Mouse (Mus musculus): ENCODE measurements around the gene Snca. TPM values are rescaled to one million over a fixed set of nuclear protein-coding genes. Genes with fewer than 3 reads are reported as not detected.

Snca gene
- polyA plus RNA-seq, 1 experiment from 2014 or later, result 5.8 TPM

GRCm38 (mm10) chr6:60827290-60827689 lies 2.4 kb downstream of the Snca start:
- Histone ChIP-seq H3K4me2 (replicated peaks; ENCODE audit: low read depth) (no peak overlapping the region), H3K4me1 (replicated peaks; ENCODE audit: control insufficient read depth, insufficient read depth, low read length) (peaks cover 5% of the 10 kb centered on the region; the same call in 1 of the 2 replicates), H3K9ac (ENCODE audit: low read depth, low read length) (no peak overlapping the region), H3K36me3 (ENCODE audit: control insufficient read depth, insufficient read depth) (no peaks in the 10 kb centered on the region), H3K27me3 (replicated peaks; ENCODE audit: control insufficient read depth, insufficient read depth, low read length) (0 out of 2 replicates have a peak, but pooled peaks cover 3% of the 10 kb centered on the region), H3K4me3 (ENCODE audit: low read depth, low read length) (no peak overlapping the region), H3K27ac (ENCODE audit: low read depth, low read length) (no peak overlapping the region), H3K9me3 (ENCODE audit: control insufficient read depth) (no peaks in the 10 kb centered on the region)
- ATAC-seq, result no peak
- no peak for TF ChIP-seq CTCF (IDR thresholded peaks at IDR 0.05; ENCODE audit: low read depth)
- 56% methylated on average over 1 of the region's 1 CpGs for WGBS

GRCm38 (mm10) chr6:60819272-60819671 lies 10.4 kb downstream of the Snca start:
- H3K4me3 ChIP-seq (ENCODE audit: low read depth, low read length), result no peak overlapping the region
- no peak for ATAC-seq
- no peak for TF ChIP-seq CTCF (IDR thresholded peaks at IDR 0.05; ENCODE audit: low read depth)
- no peaks in the 10 kb centered on the region for H3K36me3 ChIP-seq (ENCODE audit: control insufficient read depth, insufficient read depth)
- no peaks in the 10 kb centered on the region for H3K27me3 ChIP-seq (replicated peaks; ENCODE audit: control insufficient read depth, insufficient read depth, low read length)
- no peak overlapping the region for H3K9ac ChIP-seq (ENCODE audit: low read depth, low read length)
- WGBS, result 79% methylated on average over 1 of the region's 1 CpGs
- H3K27ac ChIP-seq (ENCODE audit: low read depth, low read length), result no peak overlapping the region
- no peak overlapping the region for H3K4me2 ChIP-seq (replicated peaks; ENCODE audit: low read depth)
- no peaks in the 10 kb centered on the region for H3K9me3 ChIP-seq (ENCODE audit: control insufficient read depth)
- no peaks in the 10 kb centered on the region for H3K4me1 ChIP-seq (replicated peaks; ENCODE audit: control insufficient read depth, insufficient read depth, low read length)

DNA sequence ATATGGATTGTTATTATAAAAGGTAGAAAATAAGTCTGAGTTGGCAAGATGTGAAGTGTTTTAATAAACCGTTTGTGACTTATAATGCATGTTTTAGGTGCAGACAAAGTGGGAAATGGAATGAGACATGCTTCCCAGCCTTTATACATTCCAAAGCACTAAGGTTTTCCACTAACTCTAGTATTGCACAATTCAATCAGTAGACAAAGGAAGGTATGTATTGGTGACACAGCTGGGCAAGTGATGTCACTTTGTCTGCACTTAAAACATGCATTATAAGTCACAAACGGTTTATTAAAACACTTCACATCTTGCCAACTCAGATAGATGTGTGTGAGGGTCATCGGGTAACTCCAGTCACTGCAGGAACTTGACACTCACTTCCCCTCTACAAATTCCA lies 16.1 kb downstream of the Snca start:
- Histone ChIP-seq H3K4me3 (ENCODE audit: low read depth, low read length) (no peak overlapping the region), H3K9me3 (ENCODE audit: control insufficient read depth) (no peaks in the 10 kb centered on the region), H3K4me2 (replicated peaks; ENCODE audit: low read depth) (no peak overlapping the region), H3K27ac (ENCODE audit: low read depth, low read length) (no peak overlapping the region), H3K4me1 (replicated peaks; ENCODE audit: control insufficient read depth, insufficient read depth, low read length) (no peaks in the 10 kb centered on the region), H3K9ac (ENCODE audit: low read depth, low read length) (no peak overlapping the region), H3K36me3 (ENCODE audit: control insufficient read depth, insufficient read depth) (no peaks in the 10 kb centered on the region), H3K27me3 (replicated peaks; ENCODE audit: control insufficient read depth, insufficient read depth, low read length) (no peaks in the 10 kb centered on the region)
- 68% methylated on average over 3 of the region's 3 CpGs for WGBS
- no peak for TF ChIP-seq CTCF (IDR thresholded peaks at IDR 0.05; ENCODE audit: low read depth)
- ATAC-seq, result no peak

GRCm38 (mm10) chr6:60798266-60798665 lies 31.4 kb downstream of the Snca start:
- WGBS, result 93% methylated on average over 1 of the region's 1 CpGs

DNA sequence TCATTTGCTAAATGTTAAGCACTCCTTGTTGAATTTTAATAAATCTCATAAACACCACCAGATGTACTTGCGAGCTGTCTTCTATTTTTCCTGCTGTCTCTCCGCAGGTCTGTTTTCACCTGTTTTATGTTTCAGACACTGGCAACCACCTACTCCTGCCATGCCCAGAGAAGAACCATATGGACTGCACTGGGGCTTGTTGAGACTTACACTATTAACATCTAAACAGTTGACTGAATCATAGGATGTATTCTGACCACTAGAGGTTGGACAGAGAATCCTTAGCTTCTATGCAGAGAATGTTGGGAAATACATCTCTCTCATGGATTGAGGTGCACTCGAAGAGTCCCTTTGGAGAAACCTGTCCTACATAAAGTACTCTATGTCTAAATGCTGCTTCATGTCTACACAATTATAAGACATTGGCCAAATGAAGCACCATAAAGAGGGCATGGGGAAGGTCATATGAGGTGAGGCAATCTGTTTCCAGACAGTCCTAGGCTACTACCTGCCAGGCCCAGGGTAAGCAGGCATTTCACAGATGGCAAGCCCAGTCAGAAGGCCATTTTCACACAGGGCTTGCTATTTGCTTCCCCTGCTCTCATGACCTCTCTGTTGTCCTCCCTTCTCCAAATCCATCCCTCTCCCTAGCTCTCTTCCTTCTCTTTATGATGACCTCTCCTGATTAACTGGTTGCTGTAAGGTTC lies 35.8 kb downstream of the Snca start:
- WGBS, result 81% methylated on average over 3 of the region's 3 CpGs
- H3K4me3 ChIP-seq (ENCODE audit: low read depth, low read length), result no peak overlapping the region
- no peaks in the 10 kb centered on the region for H3K36me3 ChIP-seq (ENCODE audit: control insufficient read depth, insufficient read depth)
- no peak overlapping the region for H3K27ac ChIP-seq (ENCODE audit: low read depth, low read length)
- TF ChIP-seq CTCF (IDR thresholded peaks at IDR 0.05; ENCODE audit: low read depth), result no peak
- H3K4me1 ChIP-seq (replicated peaks; ENCODE audit: control insufficient read depth, insufficient read depth, low read length), result no peaks in the 10 kb centered on the region
- H3K9ac ChIP-seq (ENCODE audit: low read depth, low read length), result no peak overlapping the region
- no peaks in the 10 kb centered on the region for H3K27me3 ChIP-seq (replicated peaks; ENCODE audit: control insufficient read depth, insufficient read depth, low read length)
- H3K4me2 ChIP-seq (replicated peaks; ENCODE audit: low read depth), result no peak overlapping the region
- no peak for ATAC-seq
- H3K9me3 ChIP-seq (ENCODE audit: control insufficient read depth), result no peaks in the 10 kb centered on the region

More at GRCm38 (mm10) chr6:60798266-60798665, 31.4 kb downstream of the Snca start:
- TF ChIP-seq CTCF (IDR thresholded peaks at IDR 0.05; ENCODE audit: low read depth), result no peak
- Histone ChIP-seq H3K36me3 (ENCODE audit: control insufficient read depth, insufficient read depth) (no peaks in the 10 kb centered on the region), H3K9ac (ENCODE audit: low read depth, low read length) (no peak overlapping the region), H3K27me3 (replicated peaks; ENCODE audit: control insufficient read depth, insufficient read depth, low read length) (no peaks in the 10 kb centered on the region), H3K9me3 (ENCODE audit: control insufficient read depth) (no peaks in the 10 kb centered on the region), H3K4me3 (ENCODE audit: low read depth, low read length) (no peak overlapping the region), H3K27ac (ENCODE audit: low read depth, low read length) (no peak overlapping the region), H3K4me2 (replicated peaks; ENCODE audit: low read depth) (no peak overlapping the region), H3K4me1 (replicated peaks; ENCODE audit: control insufficient read depth, insufficient read depth, low read length) (no peaks in the 10 kb centered on the region)
- no peak for ATAC-seq

GRCm38 (mm10) chr6:60786955-60787354 lies 42.7 kb downstream of the Snca start:
- no peak overlapping the region for H3K4me3 ChIP-seq (ENCODE audit: low read depth, low read length)
- no peak for TF ChIP-seq CTCF (IDR thresholded peaks at IDR 0.05; ENCODE audit: low read depth)
- no peaks in the 10 kb centered on the region for H3K36me3 ChIP-seq (ENCODE audit: control insufficient read depth, insufficient read depth)
- no peaks in the 10 kb centered on the region for H3K27me3 ChIP-seq (replicated peaks; ENCODE audit: control insufficient read depth, insufficient read depth, low read length)
- no peak overlapping the region for H3K9ac ChIP-seq (ENCODE audit: low read depth, low read length)
- no peaks in the 10 kb centered on the region for H3K9me3 ChIP-seq (ENCODE audit: control insufficient read depth)
- H3K4me2 ChIP-seq (replicated peaks; ENCODE audit: low read depth), result no peak overlapping the region
- no peaks in the 10 kb centered on the region for H3K4me1 ChIP-seq (replicated peaks; ENCODE audit: control insufficient read depth, insufficient read depth, low read length)
- WGBS, result 85% methylated on average over 1 of the region's 1 CpGs
- no peak overlapping the region for H3K27ac ChIP-seq (ENCODE audit: low read depth, low read length)
- no peak for ATAC-seq
